Comparison of ENCODE assay signal across 9 mouse cellular contexts in the genomic region with DNA sequence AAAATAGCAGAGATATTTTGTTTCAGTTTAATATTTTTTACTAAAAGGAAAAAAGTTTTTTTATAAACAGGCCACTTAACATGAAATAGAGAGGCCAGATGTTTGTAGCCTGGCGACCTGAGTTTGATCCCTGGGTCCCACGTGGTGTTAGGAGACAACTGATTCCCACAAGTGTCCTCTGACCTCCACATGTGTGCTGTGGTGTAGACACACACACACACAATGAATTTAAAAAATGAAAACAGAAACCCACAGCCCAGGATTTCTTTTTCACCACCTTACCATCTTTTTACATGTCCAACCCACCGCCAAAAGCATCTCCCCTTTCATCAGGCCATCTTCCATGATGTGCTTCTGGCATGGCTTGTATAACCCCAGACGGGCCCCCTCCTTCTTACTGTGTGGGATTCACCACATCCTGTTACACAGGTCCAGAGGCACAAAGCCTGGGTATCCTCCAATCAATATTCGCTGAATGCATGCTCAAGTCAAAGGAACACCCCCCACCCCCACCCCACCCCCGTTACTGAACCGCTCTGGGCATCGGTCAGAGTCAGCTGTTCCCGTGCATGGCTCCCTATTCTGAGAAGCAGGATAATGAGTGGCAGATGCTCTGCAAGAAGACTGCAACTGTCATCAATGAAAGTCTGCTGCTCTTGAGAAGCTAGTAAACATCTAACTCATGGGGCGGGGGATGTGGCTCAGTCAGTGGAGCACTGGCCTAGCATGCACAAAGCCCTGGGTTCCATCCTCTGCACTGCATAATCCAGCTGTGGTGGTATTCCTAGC. TPM values are rescaled to one million over a fixed set of nuclear protein-coding genes. Genes with fewer than 3 reads are reported as not detected.
DNase-seq lines count a peak whose midpoint lies in the region; ATAC-seq and TF ChIP-seq lines count a peak whose summit lies in the region.
"Had no signal": no experiment of that assay in that cellular context is flagged by ENCODE, and none has a peak within 500 bp of the region (broad histone marks: within the 10 kb centered on the region; RNA-seq: fewer than 3 reads in every experiment).

No protein-coding gene starts in this region.

- dilution Hi-C loops in CH12.LX (cut with MboI; ENCODE audit: extremely low pct_ligation_motif_present, extremely low pct_unique_long_range_greater_than_20kb, low sequenced_read_pairs) = no loop called here

- no peak for ATAC-seq in intestine, embryonic 14.5 days (replicated peaks; ENCODE audit: low FRiP score, low TSS enrichment, low read depth)
- ATAC-seq in intestine, postnatal 0 days = no peak
- ATAC-seq in granulocyte monocyte progenitor cell, adult 5-6 weeks (replicated peaks; ENCODE audit: poor library complexity, severe bottlenecking) = peak; percentile 69
- no peak for ATAC-seq in forebrain, embryonic 14.5 days

- no peaks in the 10 kb centered on the region for H3K36me3 ChIP-seq in intestine, embryonic 14.5 days (ENCODE audit: control insufficient read depth, insufficient read depth, low read length)
- H3K36me3 ChIP-seq in intestine, postnatal 0 days (ENCODE audit: control insufficient read depth, insufficient read depth) = no peaks in the 10 kb centered on the region
- peaks cover 8 to 52% of the 10 kb centered on the region in 2 experiments for H3K36me3 ChIP-seq in CH12.LX (replicated peaks in 1 of 2; ENCODE audit: control insufficient read depth in 1 of 2, insufficient read depth in 1 of 2, low read length in 1 of 2)
- H3K36me3 ChIP-seq in forebrain, embryonic 14.5 days (ENCODE audit: control insufficient read depth, insufficient read depth, low read length) = no peaks in the 10 kb centered on the region

- peaks cover 88% of the 10 kb centered on the region for H3K79me2 ChIP-seq in CH12.LX (replicated peaks; ENCODE audit: control insufficient read depth, extremely low read depth, insufficient read depth, poor library complexity, severe bottlenecking)

- peaks cover 19% of the 10 kb centered on the region for H3K4me1 ChIP-seq in intestine, embryonic 14.5 days (replicated peaks; ENCODE audit: control insufficient read depth, insufficient read depth, low read length)
- no peaks in the 10 kb centered on the region for H3K4me1 ChIP-seq in intestine, postnatal 0 days (replicated peaks; ENCODE audit: control insufficient read depth, insufficient read depth, low read length)
- H3K4me1 ChIP-seq in CH12.LX (ENCODE audit: control insufficient read depth in 1 of 2, insufficient read depth in 2 of 2) = peaks cover 27 to 79% of the 10 kb centered on the region in 2 experiments
- no peaks in the 10 kb centered on the region for H3K4me1 ChIP-seq in forebrain, embryonic 14.5 days (ENCODE audit: control insufficient read depth, insufficient read depth, low read length)

- intact Hi-C loops in left cerebral cortex, postnatal 10 days (cut with DNase I) = no loop called here

- no peak for TF ChIP-seq EP300 in CH12.LX (IDR thresholded peaks at IDR 0.05; ENCODE audit: low read length)

- in situ Hi-C loops in CH12.LX (cut with MboI; ENCODE audit: low pct_ligation_motif_present, low pct_unique_long_range_greater_than_20kb, low sequenced_read_pairs) = no loop called here

- TF ChIP-seq CTCF in intestine, postnatal 0 days (IDR thresholded peaks at IDR 0.05; ENCODE audit: low read depth) = no peak
- TF ChIP-seq CTCF in CH12.LX (conservative IDR thresholded peaks at IDR 0.05 in 1 of 2, IDR thresholded peaks at IDR 0.05 in 1 of 2; ENCODE audit: low read depth in 2 of 2, low read length in 2 of 2) = no peak

- H3K9me3 ChIP-seq in intestine, embryonic 14.5 days (ENCODE audit: control insufficient read depth, low read length) = no peaks in the 10 kb centered on the region
- H3K9me3 ChIP-seq in intestine, postnatal 0 days (ENCODE audit: control insufficient read depth) = no peaks in the 10 kb centered on the region
- H3K9me3 ChIP-seq in CH12.LX (replicated peaks; ENCODE audit: low read length) = peaks cover 4% of the 10 kb centered on the region
- no peaks in the 10 kb centered on the region for H3K9me3 ChIP-seq in forebrain, embryonic 14.5 days (replicated peaks; ENCODE audit: control insufficient read depth, low read length)

- H3K4me3 ChIP-seq in intestine, embryonic 14.5 days (ENCODE audit: low read depth, low read length) = no peak overlapping the region
- H3K4me3 ChIP-seq in intestine, postnatal 0 days (ENCODE audit: low read depth, low read length) = no peak overlapping the region
- H3K4me3 ChIP-seq in CH12.LX (replicated peaks in 1 of 3; ENCODE audit: low read depth in 2 of 3, low read length in 2 of 3, poor library complexity in 1 of 3) = no peak overlapping the region
- H3K4me3 ChIP-seq in forebrain, embryonic 14.5 days (ENCODE audit: low read depth, low read length) = no peak overlapping the region

- no peak for TF ChIP-seq POLR2A in CH12.LX (IDR thresholded peaks at IDR 0.05; ENCODE audit: low read depth, low read length)

- no peak overlapping the region for H3K4me2 ChIP-seq in intestine, embryonic 14.5 days (ENCODE audit: low read length)
- H3K4me2 ChIP-seq in intestine, postnatal 0 days (replicated peaks; ENCODE audit: low read depth) = no peak overlapping the region
- H3K4me2 ChIP-seq in CH12.LX (ENCODE audit: insufficient read depth, low read depth, poor library complexity, severe bottlenecking) = peak overlapping the region; percentile 64
- H3K4me2 ChIP-seq in forebrain, embryonic 14.5 days (ENCODE audit: low read length) = no peak overlapping the region
- H3K4me2 ChIP-seq: lung, embryonic 14.5 days had no signal

- no peaks in the 10 kb centered on the region for H3K27me3 ChIP-seq in intestine, embryonic 14.5 days (replicated peaks; ENCODE audit: control insufficient read depth, insufficient read depth, low read length)
- H3K27me3 ChIP-seq in intestine, postnatal 0 days (replicated peaks; ENCODE audit: control insufficient read depth, insufficient read depth, low read length) = no peaks in the 10 kb centered on the region
- H3K27me3 ChIP-seq in CH12.LX (replicated peaks) = no peaks in the 10 kb centered on the region
- H3K27me3 ChIP-seq in forebrain, embryonic 14.5 days (replicated peaks; ENCODE audit: control insufficient read depth, insufficient read depth, low read length) = no peaks in the 10 kb centered on the region

- peak overlapping the region; percentile 24 for H3K27ac ChIP-seq in intestine, embryonic 14.5 days (ENCODE audit: low read depth)
- H3K27ac ChIP-seq in intestine, postnatal 0 days (ENCODE audit: low read depth, low read length) = no peak overlapping the region
- H3K27ac ChIP-seq in CH12.LX (ENCODE audit: insufficient read depth, low read depth) = peak overlapping the region; percentile 57; the same call in 1 of the 2 replicates
- H3K27ac ChIP-seq in forebrain, embryonic 14.5 days (ENCODE audit: low read depth, low read length) = no peak overlapping the region

- no peak for TF ChIP-seq RAD21 in CH12.LX (IDR thresholded peaks at IDR 0.05; ENCODE audit: low read depth, low read length)

- WGBS in intestine, embryonic 14.5 days = 42% methylated on average over 10 of the region's 10 CpGs
- WGBS in intestine, postnatal 0 days = 63% methylated on average over 10 of the region's 10 CpGs
- 82% methylated on average over 10 of the region's 10 CpGs for WGBS in forebrain, embryonic 14.5 days

- DNase-seq in intestine, embryonic 14.5 days (ENCODE audit: low spot score) = no peak
- peak; percentile 53 for DNase-seq in CH12.LX (ENCODE audit: extremely low read depth)
- DNase-seq in naive thymus-derived CD4-positive, alpha-beta T cell, adult 2 months (ENCODE audit: low read depth) = peak; percentile 88
- no peak for DNase-seq in frontal cortex, postnatal 25 days (ENCODE audit: low spot score in 2 of 2)
- no peak for DNase-seq in forebrain, embryonic 14.5 days (ENCODE audit: low spot score)
- no peak for DNase-seq in left cerebral cortex, postnatal 10 days (ENCODE audit: extremely low spot score in 1 of 2, low spot score in 2 of 2)
- DNase-seq: lung, embryonic 14.5 days had no signal

- no peak overlapping the region for H3K9ac ChIP-seq in intestine, embryonic 14.5 days (ENCODE audit: low read length)
- H3K9ac ChIP-seq in intestine, postnatal 0 days (ENCODE audit: low read depth, low read length) = no peak overlapping the region
- H3K9ac ChIP-seq in CH12.LX (ENCODE audit: insufficient read depth, low read depth) = no peak overlapping the region; the same call in 1 of the 2 replicates
- H3K9ac ChIP-seq in forebrain, embryonic 14.5 days (ENCODE audit: low read length) = no peak overlapping the region
- H3K9ac ChIP-seq: lung, embryonic 14.5 days had no signal

TF ChIP-seq in CH12.LX, 34 proteins besides CTCF, POLR2A, EP300 and RAD21 (continues in another document):
- peak; percentile 51 for TF ChIP-seq MAX (IDR thresholded peaks at IDR 0.05; ENCODE audit: low read length)
- TF ChIP-seq USF2 (conservative IDR thresholded peaks at IDR 0.05; ENCODE audit: low read depth, low read length) = no peak
- TF ChIP-seq TBP (conservative IDR thresholded peaks at IDR 0.05; ENCODE audit: low read depth, low read length) = no peak
- peak; percentile 73; the same call in 1 of the 2 replicates for TF ChIP-seq MXI1 (IDR thresholded peaks at IDR 0.05; ENCODE audit: low read depth, low read length)
- TF ChIP-seq MYC (IDR thresholded peaks at IDR 0.05; ENCODE audit: low read depth, low read length) = peak; percentile 40

RNA-seq across cellular contexts. Expression of a gene that starts 25.7 kb away (rescaled TPM):
- 31.1 and 31.4 TPM in 2 replicates for polyA plus RNA-seq in intestine, embryonic 14.5 days (2014; fragmentation: Nextera tagmentation; extraction: Ambion mirVana)
- polyA plus RNA-seq in intestine, postnatal 0 days (2015; fragmentation: Nextera tagmentation; extraction: Ambion mirVana) = 10.4 and 11.8 TPM in 2 replicates
- 39.2 and 50.5 TPM in 2 replicates for total RNA-seq in CH12.LX (2012; rRNA removed)
- total RNA-seq in CH12.LX (2014; rRNA removed) = 20.7 and 29.6 TPM in 2 replicates
- 133 and 147 TPM in 2 replicates for polyA plus RNA-seq in CH12.LX (2012; ENCODE audit: insufficient read length, low read depth)
- 57.0 and 64.0 TPM in 2 replicates for total RNA-seq in granulocyte monocyte progenitor cell, adult 5-6 weeks (2014; fragmentation: Nextera tagmentation)
- 24.3 and 47.2 TPM in 2 replicates for total RNA-seq in granulocyte monocyte progenitor cell, adult 5-6 weeks (2017)
- polyA plus RNA-seq in forebrain, embryonic 14.5 days (2014; fragmentation: Nextera tagmentation; extraction: Ambion mirVana) = 7.9 and 12.3 TPM in 2 replicates
- 10 to 100 TPM; 71.9 to 72.8 TPM for total RNA-seq in left cerebral cortex, postnatal 10 days (2021)

RNA-seq across cellular contexts. Expression of a gene that starts 36.0 kb away (rescaled TPM):
- 26.9 and 35.0 TPM in 2 replicates for polyA plus RNA-seq in intestine, embryonic 14.5 days (2014; fragmentation: Nextera tagmentation; extraction: Ambion mirVana)
- polyA plus RNA-seq in intestine, postnatal 0 days (2015; fragmentation: Nextera tagmentation; extraction: Ambion mirVana) = 46.8 and 48.3 TPM in 2 replicates
- total RNA-seq in CH12.LX (2012; rRNA removed) = 22.7 and 24.6 TPM in 2 replicates
- total RNA-seq in CH12.LX (2014; rRNA removed) = 24.9 and 27.8 TPM in 2 replicates
- polyA plus RNA-seq in CH12.LX (2012; ENCODE audit: insufficient read length, low read depth) = 19.6 and 25.7 TPM in 2 replicates
- total RNA-seq in granulocyte monocyte progenitor cell, adult 5-6 weeks (2014; fragmentation: Nextera tagmentation) = 12.8 and 13.5 TPM in 2 replicates
- total RNA-seq in granulocyte monocyte progenitor cell, adult 5-6 weeks (2017) = 16.4 and 16.9 TPM in 2 replicates
- 26.8 and 28.3 TPM in 2 replicates for polyA plus RNA-seq in forebrain, embryonic 14.5 days (2014; fragmentation: Nextera tagmentation; extraction: Ambion mirVana)
- 10 to 100 TPM; 50.2 to 61.9 TPM for total RNA-seq in left cerebral cortex, postnatal 10 days (2021)

Comparison
In these comparisons a context has a peak if more than half of its experiments do, and no peak if none do; other contexts are left out.
1. H3K27ac ChIP-seq: peak in intestine, embryonic 14.5 days (single experiment) and CH12.LX (single experiment); none in intestine, postnatal 0 days (single experiment) and forebrain, embryonic 14.5 days (single experiment).
2. DNase-seq: peak in CH12.LX (single experiment) and naive thymus-derived CD4-positive, alpha-beta T cell, adult 2 months (single experiment); none in intestine, embryonic 14.5 days (single experiment), frontal cortex, postnatal 25 days (0 of 2), forebrain, embryonic 14.5 days (single experiment) and left cerebral cortex, postnatal 10 days (0 of 2).